Mouse (Mus musculus): ENCODE results near the gene Ccr1l1. TPM values are rescaled to one million over a fixed set of nuclear protein-coding genes. Genes with fewer than 3 reads are reported as not detected.

Ccr1l1 gene
- polyA plus RNA-seq, 1 experiment from 2014 or later = not detected

DNA sequence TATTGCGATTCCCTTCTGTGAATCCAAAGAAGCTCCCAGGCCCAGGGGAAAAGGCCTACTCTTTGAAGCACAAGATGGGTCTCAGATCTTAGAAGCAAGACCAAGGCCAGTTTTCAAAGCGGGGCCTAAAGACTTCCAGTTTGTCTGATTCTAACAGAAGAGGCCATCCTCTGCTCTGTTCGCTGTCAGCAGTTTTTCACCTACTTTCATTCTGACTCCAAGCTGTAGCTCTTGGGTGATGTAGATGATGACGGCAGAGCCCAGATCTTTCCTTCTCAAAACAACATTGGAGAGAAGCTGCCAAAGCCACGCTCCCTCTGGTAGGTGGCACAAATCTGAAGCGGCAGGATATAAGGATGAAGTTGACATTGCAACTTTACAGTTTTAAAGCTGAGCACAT lies 42.9 kb downstream of the Ccr1l1 start:
- Histone ChIP-seq H3K9ac (ENCODE audit: low read depth, low read length) (no peak overlapping the region), H3K4me3 (ENCODE audit: low read depth, low read length) (no peak overlapping the region), H3K27me3 (ENCODE audit: control insufficient read depth, insufficient read depth, low read length) (no peaks in the 10 kb centered on the region), H3K4me2 (replicated peaks; ENCODE audit: low read depth, low read length) (no peak overlapping the region), H3K36me3 (ENCODE audit: control insufficient read depth, insufficient read depth, low read length) (no peaks in the 10 kb centered on the region), H3K27ac (ENCODE audit: low read depth, low read length) (no peak overlapping the region), H3K4me1 (replicated peaks; ENCODE audit: control insufficient read depth, insufficient read depth, low read length) (no peaks in the 10 kb centered on the region), H3K9me3 (ENCODE audit: control insufficient read depth, low read length) (no peaks in the 10 kb centered on the region)
- ATAC-seq (ENCODE audit: low FRiP score) (no peak), DNase-seq (ENCODE audit: low spot score) (no peak)
- 92% methylated on average over 6 of the region's 6 CpGs for WGBS

GRCm38 (mm10) chr9:123933716-123934445 lies 44.3 kb downstream of the Ccr1l1 start:
- H3K9me3 ChIP-seq (ENCODE audit: control insufficient read depth, low read length) = no peaks in the 10 kb centered on the region
- ATAC-seq (ENCODE audit: low FRiP score) (no peak), DNase-seq (ENCODE audit: low spot score) (no peak)
- no peak overlapping the region for H3K4me3 ChIP-seq (ENCODE audit: low read depth, low read length)
- H3K4me1 ChIP-seq (replicated peaks; ENCODE audit: control insufficient read depth, insufficient read depth, low read length) = no peaks in the 10 kb centered on the region
- H3K27me3 ChIP-seq (ENCODE audit: control insufficient read depth, insufficient read depth, low read length) = no peaks in the 10 kb centered on the region
- no peaks in the 10 kb centered on the region for H3K36me3 ChIP-seq (ENCODE audit: control insufficient read depth, insufficient read depth, low read length)
- H3K27ac ChIP-seq (ENCODE audit: low read depth, low read length) = no peak overlapping the region
- no peak overlapping the region for H3K9ac ChIP-seq (ENCODE audit: low read depth, low read length)
- WGBS = 91% methylated on average over 5 of the region's 5 CpGs
- no peak overlapping the region for H3K4me2 ChIP-seq (replicated peaks; ENCODE audit: low read depth, low read length)

GRCm38 (mm10) chr9:123932911-123933675 lies 45.1 kb downstream of the Ccr1l1 start:
- no peaks in the 10 kb centered on the region for H3K36me3 ChIP-seq (ENCODE audit: control insufficient read depth, insufficient read depth, low read length)
- no peak for ATAC-seq (ENCODE audit: low FRiP score)
- H3K4me2 ChIP-seq (replicated peaks; ENCODE audit: low read depth, low read length) = no peak overlapping the region
- H3K27me3 ChIP-seq (ENCODE audit: control insufficient read depth, insufficient read depth, low read length) = no peaks in the 10 kb centered on the region
- 92% methylated on average over 19 of the region's 19 CpGs for WGBS
- H3K9me3 ChIP-seq (ENCODE audit: control insufficient read depth, low read length) = no peaks in the 10 kb centered on the region
- no peaks in the 10 kb centered on the region for H3K4me1 ChIP-seq (replicated peaks; ENCODE audit: control insufficient read depth, insufficient read depth, low read length)
- no peak overlapping the region for H3K9ac ChIP-seq (ENCODE audit: low read depth, low read length)
- no peak overlapping the region for H3K4me3 ChIP-seq (ENCODE audit: low read depth, low read length)
- no peak overlapping the region for H3K27ac ChIP-seq (ENCODE audit: low read depth, low read length)
- DNase-seq (ENCODE audit: low spot score) = no peak

- Histone ChIP-seq H3K4me2 (replicated peaks; ENCODE audit: low read depth, low read length) (no peak overlapping the region), H3K27ac (ENCODE audit: low read depth, low read length) (no peak overlapping the region), H3K9ac (ENCODE audit: low read depth, low read length) (no peak overlapping the region), H3K9me3 (ENCODE audit: control insufficient read depth, low read length) (no peaks in the 10 kb centered on the region), H3K36me3 (ENCODE audit: control insufficient read depth, insufficient read depth, low read length) (no peaks in the 10 kb centered on the region), H3K4me1 (replicated peaks; ENCODE audit: control insufficient read depth, insufficient read depth, low read length) (no peaks in the 10 kb centered on the region), H3K4me3 (ENCODE audit: low read depth, low read length) (no peak overlapping the region), H3K27me3 (ENCODE audit: control insufficient read depth, insufficient read depth, low read length) (no peaks in the 10 kb centered on the region)
- WGBS = 73% methylated on average over 6 of the region's 6 CpGs
- DNase-seq (ENCODE audit: low spot score) (no peak), ATAC-seq (ENCODE audit: low FRiP score) (no peak)
Observed at GRCm38 (mm10) chr9:123931761-123932700, 46.2 kb downstream of the Ccr1l1 start.

DNA sequence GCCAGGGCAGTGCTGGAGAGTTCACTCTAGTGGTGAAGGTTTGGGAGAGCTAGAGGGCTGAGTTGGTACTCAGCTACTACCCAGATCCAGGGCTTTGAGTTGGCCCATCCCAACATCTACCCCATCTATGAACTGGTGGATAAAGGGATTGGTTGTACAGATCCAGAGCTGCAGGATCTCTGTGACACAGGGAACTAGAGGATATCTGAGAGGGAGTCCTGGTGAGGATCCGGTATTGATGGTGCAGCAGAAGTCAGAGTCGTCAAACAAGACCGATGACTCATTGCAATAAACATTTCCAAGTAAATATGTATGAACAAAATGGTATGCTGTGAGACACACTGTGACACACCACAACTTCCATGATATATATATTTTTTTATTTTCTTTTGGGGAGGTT lies 47.3 kb downstream of the Ccr1l1 start:
- Histone ChIP-seq H3K4me2 (replicated peaks; ENCODE audit: low read depth, low read length) (no peak overlapping the region), H3K9ac (ENCODE audit: low read depth, low read length) (no peak overlapping the region), H3K27me3 (ENCODE audit: control insufficient read depth, insufficient read depth, low read length) (no peaks in the 10 kb centered on the region)

GRCm38 (mm10) chr9:123930476-123930875 lies 47.7 kb downstream of the Ccr1l1 start:
- H3K36me3 ChIP-seq (ENCODE audit: control insufficient read depth, insufficient read depth, low read length) = no peaks in the 10 kb centered on the region
- no peak for ATAC-seq (ENCODE audit: low FRiP score)
- no peaks in the 10 kb centered on the region for H3K4me1 ChIP-seq (replicated peaks; ENCODE audit: control insufficient read depth, insufficient read depth, low read length)
- 78% methylated on average over 3 of the region's 3 CpGs for WGBS
- no peaks in the 10 kb centered on the region for H3K9me3 ChIP-seq (ENCODE audit: control insufficient read depth, low read length)
- no peak for DNase-seq (ENCODE audit: low spot score)
- H3K4me3 ChIP-seq (ENCODE audit: low read depth, low read length) = no peak overlapping the region
- H3K4me2 ChIP-seq (replicated peaks; ENCODE audit: low read depth, low read length) = no peak overlapping the region
- no peaks in the 10 kb centered on the region for H3K27me3 ChIP-seq (ENCODE audit: control insufficient read depth, insufficient read depth, low read length)
- no peak overlapping the region for H3K27ac ChIP-seq (ENCODE audit: low read depth, low read length)
- no peak overlapping the region for H3K9ac ChIP-seq (ENCODE audit: low read depth, low read length)

More for the DNA sequence above, 47.3 kb downstream of the Ccr1l1 start:
- WGBS = 95% methylated on average over 3 of the region's 3 CpGs
- no peak overlapping the region for H3K27ac ChIP-seq (ENCODE audit: low read depth, low read length)
- no peak overlapping the region for H3K4me3 ChIP-seq (ENCODE audit: low read depth, low read length)
- no peaks in the 10 kb centered on the region for H3K4me1 ChIP-seq (replicated peaks; ENCODE audit: control insufficient read depth, insufficient read depth, low read length)
- no peaks in the 10 kb centered on the region for H3K36me3 ChIP-seq (ENCODE audit: control insufficient read depth, insufficient read depth, low read length)
- ATAC-seq (ENCODE audit: low FRiP score) (no peak), DNase-seq (ENCODE audit: low spot score) (no peak)
- H3K9me3 ChIP-seq (ENCODE audit: control insufficient read depth, low read length) = no peaks in the 10 kb centered on the region

DNA sequence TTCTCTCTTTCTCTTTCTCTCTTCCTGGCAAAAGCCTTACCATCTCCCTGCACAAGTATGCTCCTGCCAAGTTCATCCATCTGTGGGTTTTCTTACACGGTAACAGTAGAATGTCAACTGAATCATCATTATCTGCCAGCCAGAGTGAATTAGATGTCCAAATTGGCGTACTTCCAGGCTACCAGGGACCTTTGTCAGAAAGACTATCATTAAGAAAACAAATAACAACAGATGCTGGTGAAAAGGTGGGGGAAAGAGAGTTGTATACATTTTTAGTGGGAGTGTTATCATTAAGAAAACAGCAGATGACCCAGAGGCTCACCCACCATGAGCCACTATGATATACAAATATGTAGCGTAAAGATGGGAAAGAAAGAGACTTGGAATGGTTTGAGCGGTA lies 48.3 kb downstream of the Ccr1l1 start:
- no peaks in the 10 kb centered on the region for H3K27me3 ChIP-seq (ENCODE audit: control insufficient read depth, insufficient read depth, low read length)
- no peak overlapping the region for H3K4me3 ChIP-seq (ENCODE audit: low read depth, low read length)
- no peak overlapping the region for H3K4me2 ChIP-seq (replicated peaks; ENCODE audit: low read depth, low read length)
- no peaks in the 10 kb centered on the region for H3K4me1 ChIP-seq (replicated peaks; ENCODE audit: control insufficient read depth, insufficient read depth, low read length)
- no peaks in the 10 kb centered on the region for H3K36me3 ChIP-seq (ENCODE audit: control insufficient read depth, insufficient read depth, low read length)
- no peak for ATAC-seq (ENCODE audit: low FRiP score)
- no peaks in the 10 kb centered on the region for H3K9me3 ChIP-seq (ENCODE audit: control insufficient read depth, low read length)
- H3K27ac ChIP-seq (ENCODE audit: low read depth, low read length) = no peak overlapping the region
- 89% methylated on average over 4 of the region's 4 CpGs for WGBS
- H3K9ac ChIP-seq (ENCODE audit: low read depth, low read length) = no peak overlapping the region
- no peak for DNase-seq (ENCODE audit: low spot score)

DNA sequence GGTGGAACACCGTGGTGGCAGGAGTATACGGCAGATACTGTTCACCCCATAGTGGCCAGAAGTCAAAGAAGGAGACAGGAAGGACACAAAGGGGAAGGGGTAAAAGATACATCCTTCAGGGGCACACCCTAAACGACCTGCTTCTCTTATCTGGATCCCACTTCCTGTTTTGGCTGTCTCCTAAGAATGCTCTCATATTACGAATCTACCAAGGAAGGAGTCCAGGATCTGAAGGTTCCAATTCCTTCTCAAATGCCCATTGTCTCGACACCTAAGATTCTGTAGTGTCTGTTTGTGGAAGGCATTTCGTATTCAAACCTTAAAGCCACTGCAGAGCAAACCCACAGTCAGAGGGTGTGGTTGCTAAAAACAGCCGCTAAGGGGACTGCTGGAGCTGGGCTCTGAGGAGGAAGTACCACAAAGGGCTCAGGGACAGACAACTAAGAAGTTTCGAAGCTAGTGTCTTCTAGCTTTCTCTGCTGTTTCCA lies 49.4 kb downstream of the Ccr1l1 start:
- Histone ChIP-seq H3K27me3 (ENCODE audit: control insufficient read depth, insufficient read depth, low read length) (no peaks in the 10 kb centered on the region), H3K4me1 (replicated peaks; ENCODE audit: control insufficient read depth, insufficient read depth, low read length) (no peaks in the 10 kb centered on the region), H3K9me3 (ENCODE audit: control insufficient read depth, low read length) (no peaks in the 10 kb centered on the region), H3K4me2 (replicated peaks; ENCODE audit: low read depth, low read length) (no peak overlapping the region), H3K27ac (ENCODE audit: low read depth, low read length) (no peak overlapping the region), H3K36me3 (ENCODE audit: control insufficient read depth, insufficient read depth, low read length) (no peaks in the 10 kb centered on the region), H3K9ac (ENCODE audit: low read depth, low read length) (no peak overlapping the region), H3K4me3 (ENCODE audit: low read depth, low read length) (no peak overlapping the region)
- 53% methylated on average over 8 of the region's 8 CpGs for WGBS
- no peak for ATAC-seq (ENCODE audit: low FRiP score)
- no peak for DNase-seq (ENCODE audit: low spot score)
